Mouse (Mus musculus) liver, embryonic 13.5 days (tissue): ENCODE measurements around the gene Maats1. TPM values are rescaled to one million over a fixed set of nuclear protein-coding genes. Genes with fewer than 3 reads are reported as not detected.
A peak's percentile ranks its signal among the peaks of the same experiment; 100 is the strongest.

Experiments
- ATAC-seq: fragments of 200-750 bp; cut with Nextera tagmentation; 2 replicates; pipeline ENCODE4 v1.8.0; 2017; ENCODE audit warnings: low read depth, mild to moderate bottlenecking, moderate number of reproducible peaks, moderate library complexity
- DNase-seq: peaks from one replicate; pipeline ENCODE4 v3.0.0; 2022
- H3K27ac ChIP-seq: fragments of 300-500 bp; sonication (generic); 2 replicates; pipeline ENCODE4 v1.5.1; 2015; ENCODE audit warnings: moderate library complexity, mild to moderate bottlenecking, inconsistent platforms
- H3K27me3 ChIP-seq: fragments of 300-500 bp; sonication (generic); 2 replicates; pipeline ENCODE4 v1.6.1; 2015; ENCODE audit warnings: mild to moderate bottlenecking, inconsistent platforms
- H3K36me3 ChIP-seq: fragments of 300-500 bp; sonication (generic); 2 replicates; pipeline ENCODE4 v1.6.1; 2015; ENCODE audit warnings: mild to moderate bottlenecking, inconsistent platforms
- H3K4me1 ChIP-seq: fragments of 300-500 bp; sonication (generic); replicated peaks from 2 replicates; pipeline ENCODE4 v1.6.1; 2015; ENCODE audit warnings: inconsistent platforms
- H3K4me2 ChIP-seq: fragments of 300-500 bp; sonication (generic); 2 replicates; pipeline ENCODE4 v1.6.1; 2015; ENCODE audit warnings: inconsistent platforms, mild to moderate bottlenecking, moderate library complexity
- H3K4me3 ChIP-seq: fragments of 300-500 bp; sonication (generic); replicated peaks from 2 replicates; pipeline ENCODE4 v1.5.1; 2015; ENCODE audit warnings: mild to moderate bottlenecking, inconsistent platforms
- H3K9ac ChIP-seq: fragments of 300-500 bp; sonication (generic); 2 replicates; pipeline ENCODE4 v1.6.1; 2015; ENCODE audit warnings: mild to moderate bottlenecking, inconsistent platforms
- H3K9me3 ChIP-seq: fragments of 300-500 bp; sonication (generic); replicated peaks from 2 replicates; pipeline ENCODE4 v1.6.1; 2016; ENCODE audit warnings: inconsistent platforms
- WGBS: fragments of 180-500 bp; shearing (Covaris S2); methylation state at CpG from one replicate; pipeline ENCODE4 v1.1.7; 2015; ENCODE audit not compliant: insufficient replicate concordance; 5-methylcytosine and 5-hydroxymethylcytosine counted together
- polyA plus RNA-seq: library from polyadenylated mRNA; unstranded; fragments of >200 nt; fragmentation: Nextera tagmentation; extraction: Ambion mirVana; gene quantifications from 2 replicates; pipeline ENCODE4 v1.2.1, GENCODE M21; 2015

The Maats1 gene
- polyA plus RNA-seq, 1 experiment from 2014 or later, result not detected

DNA sequence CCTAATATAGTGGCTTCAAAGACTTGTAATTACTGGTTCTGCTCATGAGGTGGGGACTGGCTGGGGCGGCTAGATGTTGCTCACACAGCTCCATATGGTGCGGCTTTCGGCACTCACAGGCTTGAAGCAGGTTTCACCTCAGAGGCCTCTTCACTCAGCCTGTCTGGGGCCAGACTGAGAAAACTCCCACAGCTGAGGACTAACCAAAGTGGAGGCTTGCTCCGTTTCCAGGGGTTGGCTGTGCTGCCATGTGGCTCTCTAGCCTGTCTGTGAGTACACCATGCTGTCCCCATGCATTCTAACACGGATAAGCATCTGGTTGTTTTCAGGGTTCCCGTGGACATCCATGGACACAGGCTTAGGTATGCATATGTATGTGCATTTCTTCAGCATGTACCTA lies 36.6 kb upstream of the Maats1 start:
- H3K4me2 ChIP-seq, result no peak overlapping the region
- H3K4me1 ChIP-seq, result peaks cover 67% of the 10 kb centered on the region
- no peaks in the 10 kb centered on the region for H3K27me3 ChIP-seq
- ATAC-seq (no peak), DNase-seq (no peak)
- H3K9ac ChIP-seq, result no peak overlapping the region
- peaks cover 19% of the 10 kb centered on the region for H3K36me3 ChIP-seq
- 83% methylated on average over 6 of the region's 6 CpGs for WGBS
- H3K9me3 ChIP-seq, result no peaks in the 10 kb centered on the region
- H3K27ac ChIP-seq, result peak overlapping the region; percentile 2; the same call in 1 of the 2 replicates
- no peak overlapping the region for H3K4me3 ChIP-seq

DNA sequence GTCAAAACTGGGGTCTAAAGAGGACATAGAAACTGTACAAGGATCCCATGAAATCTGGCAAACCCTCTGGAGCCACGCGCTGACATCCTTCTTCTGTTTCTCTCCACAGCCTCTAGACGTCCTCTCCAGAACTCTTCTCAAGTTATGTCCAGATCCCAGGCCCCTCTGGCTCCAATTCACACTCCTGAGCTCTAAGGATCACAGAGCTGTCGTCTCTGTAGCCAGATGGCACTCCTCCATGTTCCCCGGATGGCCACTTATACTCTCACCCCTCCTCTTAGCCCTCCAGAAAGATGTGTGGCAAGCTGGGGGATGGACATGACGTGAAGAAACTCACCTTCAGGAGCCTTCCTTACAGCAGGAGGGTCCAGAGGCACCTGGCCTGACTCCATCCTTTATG lies 35.6 kb upstream of the Maats1 start:
- ATAC-seq (no peak), DNase-seq (no peak)
- 84% methylated on average over 6 of the region's 6 CpGs for WGBS
- Histone ChIP-seq H3K4me1 (peaks cover 69% of the 10 kb centered on the region), H3K27me3 (no peaks in the 10 kb centered on the region), H3K4me3 (no peak overlapping the region), H3K9me3 (no peaks in the 10 kb centered on the region), H3K36me3 (peaks cover 19% of the 10 kb centered on the region), H3K4me2 (peak overlapping the region; percentile 67; the same call in 1 of the 2 replicates), H3K27ac (peak overlapping the region; percentile 97), H3K9ac (no peak overlapping the region)

- peak overlapping the region; percentile 68 for H3K4me3 ChIP-seq
- peak overlapping the region; percentile 84 for H3K9ac ChIP-seq
- H3K27ac ChIP-seq, result peak overlapping the region; percentile 97
- 34% methylated on average over 8 of the region's 8 CpGs for WGBS
- no peak for ATAC-seq
- peaks cover 73% of the 10 kb centered on the region for H3K4me1 ChIP-seq
- no peaks in the 10 kb centered on the region for H3K27me3 ChIP-seq
- H3K9me3 ChIP-seq, result no peaks in the 10 kb centered on the region
- H3K4me2 ChIP-seq, result peak overlapping the region; percentile 67
- H3K36me3 ChIP-seq, result peaks cover 19% of the 10 kb centered on the region
- no peak for DNase-seq
Measured at GRCm38 (mm10) chr16:38376841-38377249, 34.9 kb upstream of the Maats1 start.

DNA sequence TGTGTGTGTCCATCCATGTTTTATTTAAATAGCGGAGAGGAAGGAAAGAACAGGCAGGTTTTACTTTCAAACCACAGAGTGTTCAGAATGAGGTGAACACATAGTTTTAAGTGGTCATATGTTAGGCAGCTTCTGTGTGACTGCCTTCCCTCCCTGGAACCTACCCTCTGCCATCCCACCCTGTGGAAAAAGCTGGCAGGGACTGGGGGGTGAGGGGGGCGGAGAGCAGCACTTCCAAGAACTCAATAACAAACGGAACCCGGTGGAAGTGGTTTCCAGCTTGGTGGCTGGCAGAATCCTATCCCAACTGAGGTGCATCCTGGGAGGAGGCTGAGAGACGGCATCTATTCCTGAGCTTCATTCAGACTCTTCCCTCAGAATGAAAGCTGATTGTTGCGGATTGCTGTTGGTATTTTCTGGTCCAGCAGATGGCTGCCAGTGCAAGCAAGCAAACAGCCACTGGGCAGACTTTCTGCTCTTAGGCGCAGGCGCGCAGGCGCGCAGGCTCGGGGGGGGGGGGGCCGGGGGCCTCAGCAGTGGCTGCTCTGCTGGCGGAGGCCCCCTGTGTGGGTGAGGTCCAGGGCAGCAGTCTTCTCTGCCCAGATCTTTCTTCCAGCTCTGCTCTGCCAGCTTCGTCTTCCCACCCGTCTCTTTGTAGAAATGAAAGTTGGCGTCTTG lies 34.4 kb upstream of the Maats1 start:
- 33% methylated on average over 17 of the region's 17 CpGs for WGBS
- H3K27ac ChIP-seq, result peak overlapping the region; percentile 97
- peak overlapping the region; percentile 67 for H3K4me2 ChIP-seq
- peak overlapping the region; percentile 84 for H3K9ac ChIP-seq
- peaks cover 75% of the 10 kb centered on the region for H3K4me1 ChIP-seq
- DNase-seq (no peak), ATAC-seq (no peak)
- no peaks in the 10 kb centered on the region for H3K27me3 ChIP-seq
- no peaks in the 10 kb centered on the region for H3K9me3 ChIP-seq
- H3K36me3 ChIP-seq, result peaks cover 19% of the 10 kb centered on the region
- H3K4me3 ChIP-seq, result peak overlapping the region; percentile 68

DNA sequence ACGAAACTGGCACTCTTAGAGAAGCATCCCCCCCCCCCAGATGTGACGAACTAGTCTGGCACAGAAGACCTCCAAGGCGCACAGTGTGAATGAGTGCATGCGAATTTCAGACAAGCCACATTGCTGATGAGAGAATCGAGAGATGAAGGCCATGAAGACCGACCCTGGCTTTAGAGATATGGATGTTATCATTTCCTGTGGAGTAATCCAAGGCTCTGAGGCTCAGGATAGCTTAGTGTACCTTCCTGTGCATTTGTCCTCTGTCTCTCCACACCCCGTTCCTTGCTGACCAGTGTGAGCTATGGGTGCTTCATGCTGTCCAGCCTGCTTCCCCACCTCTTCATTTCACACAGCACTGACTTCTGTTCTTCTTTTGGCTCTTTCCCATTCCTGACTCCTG lies 33.2 kb upstream of the Maats1 start:
- Histone ChIP-seq H3K4me3 (peak overlapping the region; percentile 68), H3K36me3 (peaks cover 19% of the 10 kb centered on the region), H3K4me1 (peaks cover 87% of the 10 kb centered on the region), H3K4me2 (peak overlapping the region; percentile 67), H3K9ac (peak overlapping the region; percentile 84), H3K9me3 (no peaks in the 10 kb centered on the region), H3K27me3 (no peaks in the 10 kb centered on the region), H3K27ac (peak overlapping the region; percentile 97)
- ATAC-seq (peak; percentile 13; the same call in 1 of the 2 replicates), DNase-seq (no peak)
- 22% methylated on average over 7 of the region's 7 CpGs for WGBS

GRCm38 (mm10) chr16:38374379-38375140 lies 32.6 kb upstream of the Maats1 start:
- peaks cover 19% of the 10 kb centered on the region for H3K36me3 ChIP-seq
- H3K4me2 ChIP-seq, result peak overlapping the region; percentile 67
- DNase-seq, result peak; percentile 77
- no peaks in the 10 kb centered on the region for H3K27me3 ChIP-seq
- H3K9me3 ChIP-seq, result no peaks in the 10 kb centered on the region
- H3K27ac ChIP-seq, result peak overlapping the region; percentile 97
- peak overlapping the region; percentile 84 for H3K9ac ChIP-seq
- WGBS, result 50% methylated on average over 10 of the region's 10 CpGs
- H3K4me3 ChIP-seq, result peak overlapping the region; percentile 68
- H3K4me1 ChIP-seq, result peaks cover 88% of the 10 kb centered on the region
- no peak; the same call in 1 of the 2 replicates for ATAC-seq

DNA sequence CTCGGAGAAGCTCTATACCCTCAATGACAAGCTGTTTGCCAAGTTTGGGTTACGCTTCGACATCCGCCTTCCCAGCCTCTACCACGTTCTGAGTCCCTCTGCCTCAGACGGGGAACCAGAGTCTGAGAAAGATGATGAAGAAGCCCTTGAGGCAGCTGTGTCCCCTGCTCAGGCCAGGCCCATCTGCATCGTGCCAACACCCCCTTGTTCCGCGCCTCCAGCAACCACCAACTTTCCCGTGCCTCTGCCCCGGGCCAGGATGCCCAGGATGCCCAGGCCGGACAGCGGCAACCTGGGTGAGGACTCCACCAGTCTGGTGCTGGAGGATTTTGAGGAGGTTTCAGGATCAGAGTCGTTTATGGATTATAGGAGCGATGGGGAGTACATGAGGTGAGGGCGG lies 32.0 kb upstream of the Maats1 start:
- H3K4me1 ChIP-seq, result peaks cover 89% of the 10 kb centered on the region
- H3K4me2 ChIP-seq, result peak overlapping the region; percentile 67
- H3K4me3 ChIP-seq, result peak overlapping the region; percentile 68
- DNase-seq (no peak), ATAC-seq (no peak)
- peaks cover 19% of the 10 kb centered on the region for H3K36me3 ChIP-seq
- no peaks in the 10 kb centered on the region for H3K9me3 ChIP-seq
- 80% methylated on average over 16 of the region's 16 CpGs for WGBS
- H3K9ac ChIP-seq, result peak overlapping the region; percentile 84
- peak overlapping the region; percentile 97 for H3K27ac ChIP-seq
- H3K27me3 ChIP-seq, result no peaks in the 10 kb centered on the region

GRCm38 (mm10) chr16:38373439-38373838 lies 31.5 kb upstream of the Maats1 start:
- no peaks in the 10 kb centered on the region for H3K9me3 ChIP-seq
- WGBS, result 76% methylated on average over 10 of the region's 10 CpGs
- ATAC-seq, result no peak
- H3K4me3 ChIP-seq, result peak overlapping the region; percentile 68
- peak overlapping the region; percentile 84 for H3K9ac ChIP-seq
- H3K36me3 ChIP-seq, result peaks cover 16% of the 10 kb centered on the region
- peak overlapping the region; percentile 97 for H3K27ac ChIP-seq
- DNase-seq, result no peak
- no peaks in the 10 kb centered on the region for H3K27me3 ChIP-seq
- peaks cover 89% of the 10 kb centered on the region for H3K4me1 ChIP-seq
- peak overlapping the region; percentile 67 for H3K4me2 ChIP-seq

- Histone ChIP-seq H3K4me2 (peak overlapping the region; percentile 67), H3K4me1 (peaks cover 92% of the 10 kb centered on the region), H3K9me3 (no peaks in the 10 kb centered on the region), H3K4me3 (peak overlapping the region; percentile 68), H3K27me3 (no peaks in the 10 kb centered on the region), H3K36me3 (peaks cover 12% of the 10 kb centered on the region), H3K9ac (peak overlapping the region; percentile 84), H3K27ac (peak overlapping the region; percentile 97)
- ATAC-seq (no peak), DNase-seq (no peak)
- 57% methylated on average over 4 of the region's 4 CpGs for WGBS
Measured at GRCm38 (mm10) chr16:38372876-38373275, 30.9 kb upstream of the Maats1 start.

DNA sequence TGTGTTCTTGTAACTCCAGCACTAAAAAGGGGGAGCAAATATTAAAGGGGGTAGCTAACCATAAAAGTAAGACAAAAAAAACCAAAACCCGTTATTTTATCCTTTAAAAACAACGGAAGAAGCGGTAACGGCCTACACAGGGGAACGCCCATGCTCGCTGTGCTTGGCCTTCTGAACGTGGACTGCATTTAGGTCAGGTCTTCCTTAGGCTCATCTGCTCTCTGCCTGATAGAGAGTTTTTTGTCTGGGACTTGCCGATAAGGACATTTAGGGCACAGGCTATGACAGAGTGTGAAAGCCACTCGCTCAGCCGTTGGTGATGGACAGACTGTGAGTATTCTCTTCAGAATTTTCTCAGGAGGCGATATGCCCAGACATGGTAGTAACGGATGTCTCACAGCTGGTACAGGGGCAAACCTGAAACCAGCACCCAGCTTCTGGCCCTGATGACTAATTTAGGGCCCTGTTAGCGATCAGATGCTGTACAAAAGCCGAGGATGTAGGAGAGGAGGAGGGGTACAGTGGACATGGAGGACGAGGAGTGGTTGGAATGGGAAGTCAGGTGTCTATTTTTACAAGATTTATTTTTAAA lies 29.9 kb upstream of the Maats1 start:
- peaks cover 85% of the 10 kb centered on the region for H3K4me1 ChIP-seq
- H3K36me3 ChIP-seq, result 0 out of 2 replicates have a peak, but pooled peaks cover 2% of the 10 kb centered on the region
- DNase-seq, result peak; percentile 88
- ATAC-seq, result peak; percentile 94
- peak overlapping the region; percentile 97 for H3K27ac ChIP-seq
- no peaks in the 10 kb centered on the region for H3K9me3 ChIP-seq
- no peaks in the 10 kb centered on the region for H3K27me3 ChIP-seq
- 19% methylated on average over 15 of the region's 15 CpGs for WGBS
- H3K9ac ChIP-seq, result peak overlapping the region; percentile 84
- H3K4me2 ChIP-seq, result peak overlapping the region; percentile 67
- H3K4me3 ChIP-seq, result peak overlapping the region; percentile 68

GRCm38 (mm10) chr16:38370633-38371374 lies 28.9 kb upstream of the Maats1 start:
- H3K36me3 ChIP-seq, result no peaks in the 10 kb centered on the region
- peak overlapping the region; percentile 97 for H3K27ac ChIP-seq
- peak overlapping the region; percentile 84 for H3K9ac ChIP-seq
- peaks cover 82% of the 10 kb centered on the region for H3K4me1 ChIP-seq
- H3K4me2 ChIP-seq, result peak overlapping the region; percentile 67
- WGBS, result 78% methylated on average over 8 of the region's 8 CpGs
- no peak for DNase-seq
- ATAC-seq, result no peak
- H3K27me3 ChIP-seq, result no peaks in the 10 kb centered on the region
- no peaks in the 10 kb centered on the region for H3K9me3 ChIP-seq
- H3K4me3 ChIP-seq, result peak overlapping the region; percentile 68
